Mouse (Mus musculus) thymus, adult 2 months (tissue): ENCODE results near the gene Pcdh15. TPM values are rescaled to one million over a fixed set of nuclear protein-coding genes. Genes with fewer than 3 reads are reported as not detected.

Experiments
- DNase-seq: peaks from one replicate; pipeline ENCODE4 v3.0.0; 2021
- H3K27ac ChIP-seq: fragments of 200-500 bp; 2 replicates; pipeline ENCODE4 v1.5.1; 2012; ENCODE audit warnings: low read length, control low read depth; ENCODE audit not compliant: control insufficient read depth, insufficient read depth
- H3K27me3 ChIP-seq: fragments of 200-500 bp; 2 replicates; pipeline ENCODE4 v1.6.1; 2012; ENCODE audit warnings: mild to moderate bottlenecking, low read length, moderate library complexity, mixed read lengths; ENCODE audit not compliant: control insufficient read depth, insufficient read depth
- H3K36me3 ChIP-seq: fragments of 200-500 bp; 2 replicates; pipeline ENCODE4 v1.6.1; 2012; ENCODE audit warnings: mild to moderate bottlenecking, low read length, moderate library complexity; ENCODE audit not compliant: control insufficient read depth, insufficient read depth
- H3K4me1 ChIP-seq: fragments of 200-500 bp; replicated peaks from 2 replicates; pipeline ENCODE4 v1.6.1; 2012; ENCODE audit warnings: low read length; ENCODE audit not compliant: control insufficient read depth, insufficient read depth
- H3K4me3 ChIP-seq: fragments of 200-500 bp; 2 replicates; pipeline ENCODE4 v1.5.1; 2012; ENCODE audit warnings: mild to moderate bottlenecking, low read length, control low read depth, moderate library complexity; ENCODE audit not compliant: control insufficient read depth, insufficient read depth
- CTCF ChIP-seq: fragments of 200-500 bp; IDR thresholded peaks from 2 replicates; pipeline ENCODE4 v1.5.1; 2012; ENCODE audit warnings: mild to moderate bottlenecking, control low read depth, low read length, moderate library complexity, borderline replicate concordance; ENCODE audit not compliant: control insufficient read depth, poor library complexity, insufficient read depth; ENCODE audit errors: extremely low read depth
- POLR2A ChIP-seq: fragments of 200-500 bp; IDR thresholded peaks from 2 replicates; pipeline ENCODE4 v1.6.1; 2012; ENCODE audit warnings: mild to moderate bottlenecking, low read length, control low read depth, moderate library complexity; ENCODE audit not compliant: control insufficient read depth, poor library complexity, insufficient read depth; ENCODE audit errors: extremely low read depth
- WGBS: fragments of 180-500 bp; shearing (Covaris S2); methylation state at CpG from one replicate; pipeline ENCODE4 v1.1.7; 2018; 5-methylcytosine and 5-hydroxymethylcytosine counted together
- polyA plus RNA-seq: library from polyadenylated mRNA; depleted of rRNA; stranded (reverse); fragments of >200 nt; gene quantifications from 2 replicates; pipeline ENCODE4 v1.2.3, GENCODE M21; 2012

Gene Pcdh15
- polyA plus RNA-seq, 1 experiment: 0.51 TPM

DNA sequence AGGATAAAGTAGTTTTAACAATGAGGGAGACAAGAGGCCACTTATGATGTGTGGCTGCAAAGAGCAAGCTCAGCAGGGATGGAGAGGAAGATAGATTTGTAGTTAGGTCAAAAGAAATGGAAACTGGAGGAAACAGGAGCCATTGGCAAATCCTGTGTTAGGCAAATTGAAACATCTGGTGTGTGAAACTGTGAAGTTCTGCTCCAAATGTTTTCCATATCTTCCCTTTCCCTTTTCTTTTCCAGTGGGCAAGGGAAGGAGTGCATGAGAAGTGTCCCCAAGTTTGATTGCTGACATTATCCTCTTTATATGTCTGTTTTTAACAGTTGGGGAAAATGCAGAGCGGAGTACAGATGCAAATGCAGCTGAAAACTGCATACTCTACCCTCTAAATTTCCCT lies 62.6 kb downstream of the Pcdh15 start:
- Histone ChIP-seq H3K36me3 (no peaks in the 10 kb centered on the region), H3K4me3 (no peak overlapping the region), H3K4me1 (no peaks in the 10 kb centered on the region), H3K27me3 (no peaks in the 10 kb centered on the region), H3K27ac (no peak overlapping the region)
- no peak for DNase-seq
- WGBS: 83% methylated on average over 1 of the region's 1 CpGs
- no peak for TF ChIP-seq CTCF
- TF ChIP-seq POLR2A: no peak

GRCm38 (mm10) chr10:73216001-73216400 lies 116.9 kb downstream of the Pcdh15 start:
- DNase-seq: no peak
- TF ChIP-seq POLR2A (no peak), CTCF (no peak)
- H3K4me1 ChIP-seq: no peaks in the 10 kb centered on the region
- WGBS: 69% methylated on average over 2 of the region's 2 CpGs
- H3K27me3 ChIP-seq: no peaks in the 10 kb centered on the region
- no peak overlapping the region for H3K4me3 ChIP-seq
- no peak overlapping the region for H3K27ac ChIP-seq
- no peaks in the 10 kb centered on the region for H3K36me3 ChIP-seq

DNA sequence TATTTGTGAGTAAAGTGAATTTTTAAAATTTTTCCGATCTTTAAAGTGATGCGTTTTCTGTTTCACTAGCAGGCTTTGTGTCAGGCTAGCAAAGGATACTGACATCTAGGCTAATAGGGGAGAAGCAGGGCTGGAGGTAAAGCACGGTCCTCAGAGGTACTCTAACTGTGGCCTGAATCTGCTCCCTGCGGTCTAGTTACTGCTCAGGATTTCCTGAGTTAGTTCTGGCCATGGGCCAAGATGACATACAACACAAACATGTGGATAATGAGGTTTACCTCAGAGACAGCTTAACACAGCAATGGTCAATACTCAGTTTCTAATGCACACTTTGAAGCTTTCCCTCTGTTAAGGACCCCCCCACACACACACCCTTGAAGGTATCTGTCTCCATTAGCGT lies 143.2 kb downstream of the Pcdh15 start:
- Histone ChIP-seq H3K4me3 (no peak overlapping the region), H3K27me3 (no peaks in the 10 kb centered on the region), H3K27ac (no peak overlapping the region), H3K36me3 (no peaks in the 10 kb centered on the region), H3K4me1 (no peaks in the 10 kb centered on the region)
- TF ChIP-seq POLR2A (no peak), CTCF (no peak)
- WGBS: 70% methylated on average over 5 of the region's 5 CpGs
- DNase-seq: no peak

DNA sequence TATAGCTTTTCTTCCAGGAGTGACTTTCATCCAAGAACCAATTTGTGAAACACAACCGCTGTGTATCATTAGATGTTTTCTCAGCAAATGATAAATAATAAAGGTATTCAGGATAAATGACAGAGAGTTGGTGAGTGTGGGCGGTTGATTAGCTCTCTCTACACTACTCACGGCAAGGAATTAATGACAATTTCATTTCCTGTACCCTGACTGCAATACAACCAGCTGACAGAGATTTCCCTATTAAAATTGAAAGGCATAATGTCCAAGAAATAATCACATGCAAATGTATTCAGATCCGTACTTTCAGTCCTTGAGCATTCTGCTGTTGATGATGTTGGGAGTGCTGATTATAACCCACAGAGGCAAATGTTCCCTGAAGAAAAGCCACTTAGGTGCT lies 181.3 kb downstream of the Pcdh15 start:
- Histone ChIP-seq H3K4me3 (no peak overlapping the region), H3K4me1 (no peaks in the 10 kb centered on the region), H3K27ac (no peak overlapping the region), H3K27me3 (no peaks in the 10 kb centered on the region), H3K36me3 (no peaks in the 10 kb centered on the region)
- 93% methylated on average over 4 of the region's 4 CpGs for WGBS
- TF ChIP-seq POLR2A: no peak
- no peak for TF ChIP-seq CTCF
- DNase-seq: no peak

GRCm38 (mm10) chr10:73296456-73296855 lies 197.3 kb downstream of the Pcdh15 start:
- Histone ChIP-seq H3K4me3 (no peak overlapping the region), H3K27me3 (no peaks in the 10 kb centered on the region), H3K36me3 (no peaks in the 10 kb centered on the region), H3K4me1 (no peaks in the 10 kb centered on the region), H3K27ac (no peak overlapping the region)
- DNase-seq: no peak
- WGBS: 72% methylated on average over 5 of the region's 5 CpGs
- TF ChIP-seq POLR2A: no peak
- no peak for TF ChIP-seq CTCF

DNA sequence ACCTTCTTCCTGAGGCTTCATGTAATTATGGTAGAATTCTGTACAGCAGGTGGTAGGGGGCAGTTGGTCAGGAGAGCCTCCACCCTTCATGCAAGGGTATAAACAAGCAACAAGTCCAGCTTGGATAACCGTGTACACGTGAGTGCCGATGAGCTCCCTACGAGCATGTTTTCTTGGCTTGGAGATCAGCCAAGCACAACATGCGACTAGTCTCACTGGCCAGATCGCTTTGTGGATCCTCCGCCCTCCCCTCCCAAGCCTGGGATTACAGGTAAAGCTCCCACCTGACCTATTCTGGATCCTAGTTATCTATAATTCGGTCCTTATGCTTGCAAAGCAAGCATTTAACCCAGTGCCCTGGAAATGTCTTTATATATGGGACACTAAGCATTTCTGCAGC lies 202.8 kb downstream of the Pcdh15 start:
- 90% methylated on average over 8 of the region's 8 CpGs for WGBS

DNA sequence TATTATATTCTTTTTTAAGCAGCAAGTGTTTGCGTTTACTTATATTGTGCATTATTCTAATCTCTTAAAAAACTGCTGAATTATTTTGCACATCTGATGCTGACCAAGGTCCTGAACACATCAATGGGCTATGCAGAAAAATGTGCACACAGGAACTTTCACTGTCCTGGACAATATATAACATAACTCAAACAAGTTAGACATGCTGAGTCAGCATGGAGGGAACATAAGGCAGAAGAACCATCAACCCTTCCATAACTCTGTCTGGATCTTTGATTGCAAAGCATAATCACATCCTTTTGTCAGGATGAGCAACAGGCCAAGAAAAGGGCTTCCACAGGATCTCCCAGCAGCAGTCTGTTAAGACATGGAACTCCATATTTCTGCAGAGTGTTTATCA lies 207.5 kb downstream of the Pcdh15 start:
- no peak for DNase-seq
- WGBS: 92% methylated on average over 1 of the region's 1 CpGs

More for the DNA sequence above, 202.8 kb downstream of the Pcdh15 start:
- Histone ChIP-seq H3K27ac (no peak overlapping the region), H3K27me3 (no peaks in the 10 kb centered on the region), H3K36me3 (no peaks in the 10 kb centered on the region), H3K4me3 (no peak overlapping the region), H3K4me1 (no peaks in the 10 kb centered on the region)
- TF ChIP-seq CTCF: no peak
- no peak for TF ChIP-seq POLR2A
- no peak for DNase-seq

More for the DNA sequence above, 207.5 kb downstream of the Pcdh15 start:
- Histone ChIP-seq H3K4me3 (no peak overlapping the region), H3K36me3 (no peaks in the 10 kb centered on the region), H3K27ac (no peak overlapping the region), H3K27me3 (no peaks in the 10 kb centered on the region), H3K4me1 (no peaks in the 10 kb centered on the region)
- TF ChIP-seq POLR2A: no peak
- TF ChIP-seq CTCF: no peak
